ENCODE assay signal across 20 mouse cellular contexts in genomic region chr9:61059225-61059624, GRCm38 (mm10).
DNase-seq lines count a peak whose midpoint lies in the region; ATAC-seq and TF ChIP-seq lines count a peak whose summit lies in the region.
"Had no signal": no experiment of that assay in that cellular context is flagged by ENCODE, and none has a peak within 500 bp of the region (broad histone marks: within the 10 kb centered on the region; RNA-seq: fewer than 3 reads in every experiment).

No protein-coding gene starts in this region.

- H3K4me2 ChIP-seq in hindbrain, postnatal 0 days (ENCODE audit: low read depth, low read length), result no peak overlapping the region
- H3K4me2 ChIP-seq in hindbrain, embryonic 11.5 days (replicated peaks; ENCODE audit: low read depth, low read length), result no peak overlapping the region
- H3K4me2 ChIP-seq in liver, embryonic 14.5 days (ENCODE audit: low read depth), result no peak overlapping the region
- H3K4me2 ChIP-seq in liver, embryonic 11.5 days, result no peak overlapping the region
- H3K4me2 ChIP-seq: embryonic facial prominence, embryonic 15.5 days; hindbrain, embryonic 12.5 days; liver, embryonic 13.5 days; midbrain, embryonic 15.5 days; neural tube, embryonic 15.5 days had no signal

- H3K9ac ChIP-seq in hindbrain, postnatal 0 days (replicated peaks; ENCODE audit: low read length), result no peak overlapping the region
- no peak overlapping the region for H3K9ac ChIP-seq in hindbrain, embryonic 11.5 days (ENCODE audit: low read depth, low read length)
- no peak overlapping the region for H3K9ac ChIP-seq in liver, embryonic 14.5 days (replicated peaks)
- no peak overlapping the region for H3K9ac ChIP-seq in liver, embryonic 11.5 days (ENCODE audit: low read depth, low read length)
- H3K9ac ChIP-seq: embryonic facial prominence, embryonic 15.5 days; hindbrain, embryonic 12.5 days; liver, embryonic 13.5 days; midbrain, embryonic 15.5 days; neural tube, embryonic 15.5 days had no signal

- no peaks in the 10 kb centered on the region for H3K27me3 ChIP-seq in hindbrain, postnatal 0 days (ENCODE audit: insufficient read depth, low read length)
- no peaks in the 10 kb centered on the region for H3K27me3 ChIP-seq in hindbrain, embryonic 11.5 days (ENCODE audit: control insufficient read depth, insufficient read depth, low read length)
- H3K27me3 ChIP-seq in liver, embryonic 14.5 days (ENCODE audit: control insufficient read depth, insufficient read depth, low read length), result no peaks in the 10 kb centered on the region
- peaks cover 16% of the 10 kb centered on the region for H3K27me3 ChIP-seq in liver, embryonic 11.5 days (replicated peaks; ENCODE audit: control insufficient read depth, insufficient read depth, low read length)
- peaks cover 21% of the 10 kb centered on the region for H3K27me3 ChIP-seq in E14TG2a.4 (ENCODE audit: insufficient read depth, low read length)

- no peak overlapping the region for H3K27ac ChIP-seq in hindbrain, postnatal 0 days
- no peak overlapping the region for H3K27ac ChIP-seq in hindbrain, embryonic 11.5 days (ENCODE audit: low read depth, low read length)
- no peak overlapping the region for H3K27ac ChIP-seq in liver, embryonic 14.5 days
- H3K27ac ChIP-seq in liver, embryonic 11.5 days (ENCODE audit: low read depth, low read length), result no peak overlapping the region
- H3K27ac ChIP-seq: embryonic facial prominence, embryonic 15.5 days; forebrain, embryonic 10.5 days; hindbrain, embryonic 12.5 days; liver, embryonic 13.5 days; midbrain, embryonic 15.5 days; neural tube, embryonic 15.5 days had no signal

- no peak overlapping the region for H3K4me3 ChIP-seq in hindbrain, postnatal 0 days (ENCODE audit: low read length)
- H3K4me3 ChIP-seq in hindbrain, embryonic 11.5 days (ENCODE audit: low read depth, low read length), result no peak overlapping the region
- H3K4me3 ChIP-seq in liver, embryonic 14.5 days (ENCODE audit: insufficient read depth in 1 of 2, low read depth in 2 of 2, low read length in 2 of 2), result no peak overlapping the region
- H3K4me3 ChIP-seq in liver, embryonic 11.5 days (ENCODE audit: low read depth, low read length), result no peak overlapping the region
- H3K4me3 ChIP-seq in E14TG2a.4 (replicated peaks; ENCODE audit: low read length), result no peak overlapping the region
- H3K4me3 ChIP-seq: embryonic facial prominence, embryonic 15.5 days; forebrain, embryonic 10.5 days; hindbrain, embryonic 12.5 days; liver, embryonic 13.5 days; megakaryocyte, embryonic 14.5 days; midbrain, embryonic 15.5 days; neural tube, embryonic 15.5 days had no signal

- H3K4me1 ChIP-seq in hindbrain, postnatal 0 days (ENCODE audit: insufficient read depth, low read length), result no peaks in the 10 kb centered on the region; the same call in 1 of the 2 replicates
- 0 out of 2 replicates have a peak, but pooled peaks cover 11% of the 10 kb centered on the region for H3K4me1 ChIP-seq in hindbrain, embryonic 11.5 days (replicated peaks; ENCODE audit: control insufficient read depth, insufficient read depth, low read length)
- H3K4me1 ChIP-seq in liver, embryonic 14.5 days (replicated peaks; ENCODE audit: control insufficient read depth in 2 of 2, insufficient read depth in 2 of 2, low read length in 1 of 2), result no peaks in the 10 kb centered on the region; a peak in 1 of 4 replicates
- H3K4me1 ChIP-seq in liver, embryonic 11.5 days (replicated peaks; ENCODE audit: control insufficient read depth, insufficient read depth, low read length), result no peaks in the 10 kb centered on the region; the same call in none of the 2 replicates
- H3K4me1 ChIP-seq in E14TG2a.4 (replicated peaks; ENCODE audit: low read depth, low read length), result peaks cover 12% of the 10 kb centered on the region

- no peak for TF ChIP-seq EP300 in liver, embryonic 14.5 days (IDR thresholded peaks at IDR 0.05; ENCODE audit: low read depth)

- peak; percentile 25; the same call in 1 of the 2 replicates for TF ChIP-seq CTCF in hindbrain, postnatal 0 days (IDR thresholded peaks at IDR 0.05; ENCODE audit: low read depth)
- peak; percentile 34 for TF ChIP-seq CTCF in liver, embryonic 14.5 days (IDR thresholded peaks at IDR 0.05; ENCODE audit: low read depth)
- 0 out of 2 replicates have a peak, but pooled peaks have one; percentile 12 for TF ChIP-seq CTCF in E14TG2a.4 (conservative IDR thresholded peaks at IDR 0.05; ENCODE audit: low read length)

- ATAC-seq in hindbrain, postnatal 0 days, result no peak
- no peak for ATAC-seq in hindbrain, embryonic 11.5 days (ENCODE audit: low FRiP score)
- ATAC-seq in liver, embryonic 14.5 days (ENCODE audit: insufficient read depth), result no peak
- no peak for ATAC-seq in liver, embryonic 11.5 days (replicated peaks; ENCODE audit: low FRiP score)
- ATAC-seq: midbrain, embryonic 15.5 days had no signal

- H3K36me3 ChIP-seq in hindbrain, postnatal 0 days (ENCODE audit: insufficient read depth, low read length), result no peaks in the 10 kb centered on the region
- no peaks in the 10 kb centered on the region for H3K36me3 ChIP-seq in hindbrain, embryonic 11.5 days (ENCODE audit: control insufficient read depth, insufficient read depth, low read length)
- H3K36me3 ChIP-seq in liver, embryonic 14.5 days (replicated peaks; ENCODE audit: control insufficient read depth, insufficient read depth, low read depth), result no peaks in the 10 kb centered on the region
- no peaks in the 10 kb centered on the region for H3K36me3 ChIP-seq in liver, embryonic 11.5 days (ENCODE audit: control insufficient read depth, insufficient read depth, low read length)
- H3K36me3 ChIP-seq in E14TG2a.4 (ENCODE audit: insufficient read depth, low read length), result no peaks in the 10 kb centered on the region
- H3K36me3 ChIP-seq: embryonic facial prominence, embryonic 15.5 days; hindbrain, embryonic 12.5 days; liver, embryonic 13.5 days; midbrain, embryonic 15.5 days; neural tube, embryonic 15.5 days had no signal

- DNase-seq in hindbrain, postnatal 0 days (ENCODE audit: low spot score), result no peak
- no peak for DNase-seq in hindbrain, embryonic 11.5 days (ENCODE audit: low spot score)
- no peak for DNase-seq in liver, embryonic 14.5 days (ENCODE audit: low read depth in 3 of 3, low spot score in 3 of 3)
- no peak for DNase-seq in liver, embryonic 11.5 days (ENCODE audit: low spot score)
- peak; percentile 23 for DNase-seq in induced T-regulatory cell, adult 2 months (ENCODE audit: low read depth)
- no peak for DNase-seq in spleen, adult 18-20 months
- DNase-seq: adrenal gland, postnatal 25 days; cerebellum, adult 18-20 months; cerebellum, postnatal 36 days; heart, adult 18-20 months; left cerebral cortex, postnatal 4 days; liver, embryonic 13.5 days; lung, postnatal 14 days had no signal

- H3K9me3 ChIP-seq in hindbrain, postnatal 0 days (ENCODE audit: low read length), result no peaks in the 10 kb centered on the region
- H3K9me3 ChIP-seq in hindbrain, embryonic 11.5 days (ENCODE audit: control insufficient read depth, low read length), result 0 out of 2 replicates have a peak, but pooled peaks cover 2% of the 10 kb centered on the region
- no peaks in the 10 kb centered on the region for H3K9me3 ChIP-seq in liver, embryonic 14.5 days (ENCODE audit: control insufficient read depth, low read length)
- no peaks in the 10 kb centered on the region; the same call in 1 of the 2 replicates for H3K9me3 ChIP-seq in liver, embryonic 11.5 days (ENCODE audit: control insufficient read depth, low read length)
- H3K9me3 ChIP-seq in E14TG2a.4 (ENCODE audit: low read length), result peaks cover 21% of the 10 kb centered on the region
- H3K9me3 ChIP-seq: embryonic facial prominence, embryonic 15.5 days; liver, embryonic 13.5 days; midbrain, embryonic 15.5 days; neural tube, embryonic 15.5 days had no signal
